Mouse (Mus musculus) embryonic facial prominence, embryonic 12.5 days (tissue): Measurements from ENCODE around the gene Hspa12b. TPM values are rescaled to one million over a fixed set of nuclear protein-coding genes. Genes with fewer than 3 reads are reported as not detected.

Experiments used
- ATAC-seq: fragments of 200-750 bp; cut with Nextera tagmentation; 2 replicates; pipeline ENCODE4 v1.8.0; 2017; ENCODE audit not compliant: insufficient number of reproducible peaks, insufficient read depth, low FRiP score, low TSS enrichment
- H3K27ac ChIP-seq: fragments of 300-500 bp; sonication (generic); 2 replicates; pipeline ENCODE4 v1.5.1; 2016; ENCODE audit warnings: mild to moderate bottlenecking
- H3K27me3 ChIP-seq: fragments of 300-500 bp; sonication (generic); 2 replicates; pipeline ENCODE4 v1.6.1; 2016; ENCODE audit warnings: mild to moderate bottlenecking, moderate library complexity
- H3K36me3 ChIP-seq: fragments of 300-500 bp; sonication (generic); 2 replicates; pipeline ENCODE4 v1.6.1; 2016; ENCODE audit warnings: mild to moderate bottlenecking
- H3K4me1 ChIP-seq: fragments of 300-500 bp; sonication (generic); 2 replicates; pipeline ENCODE4 v1.6.1; 2016
- H3K4me2 ChIP-seq: fragments of 300-500 bp; sonication (generic); replicated peaks from 2 replicates; pipeline ENCODE4 v1.6.1; 2016; ENCODE audit warnings: mild to moderate bottlenecking, moderate library complexity
- H3K4me3 ChIP-seq: fragments of 300-500 bp; sonication (generic); 2 replicates; pipeline ENCODE4 v1.5.1; 2016; ENCODE audit warnings: mild to moderate bottlenecking
- H3K9ac ChIP-seq: fragments of 300-500 bp; sonication (generic); 2 replicates; pipeline ENCODE4 v1.6.1; 2016; ENCODE audit warnings: mild to moderate bottlenecking, moderate library complexity
- H3K9me3 ChIP-seq: fragments of 300-500 bp; sonication (generic); 2 replicates; pipeline ENCODE4 v1.6.1; 2016; ENCODE audit warnings: mild to moderate bottlenecking, moderate library complexity
- whole genome bisulfite sequencing: fragments of 180-500 bp; shearing (Covaris S2); methylation state at CpG from one replicate; pipeline ENCODE4 v1.1.7; 2016; 5-methylcytosine and 5-hydroxymethylcytosine counted together
- polyA plus RNA-seq: library from polyadenylated mRNA; unstranded; fragments of >200 nt; fragmentation: Nextera tagmentation; extraction: Ambion mirVana; gene quantifications from 2 replicates; pipeline ENCODE4 v1.2.1, GENCODE M21; 2016

Gene Hspa12b
- polyA plus RNA-seq, 1 experiment from 2014 or later, result 17.7 TPM

GRCm38 (mm10) chr2:131132111-131132888 is 5.2 kb downstream of the Hspa12b start:
- 78% methylated on average over 10 of the region's 10 CpGs for WGBS
- Histone ChIP-seq H3K4me1 (peaks cover 29% of the 10 kb centered on the region), H3K4me2 (no peak overlapping the region), H3K9ac (no peak overlapping the region), H3K36me3 (peaks cover 33% of the 10 kb centered on the region), H3K27ac (no peak overlapping the region), H3K27me3 (no peaks in the 10 kb centered on the region), H3K4me3 (no peak overlapping the region), H3K9me3 (no peaks in the 10 kb centered on the region)
- ATAC-seq, result no peak

DNA sequence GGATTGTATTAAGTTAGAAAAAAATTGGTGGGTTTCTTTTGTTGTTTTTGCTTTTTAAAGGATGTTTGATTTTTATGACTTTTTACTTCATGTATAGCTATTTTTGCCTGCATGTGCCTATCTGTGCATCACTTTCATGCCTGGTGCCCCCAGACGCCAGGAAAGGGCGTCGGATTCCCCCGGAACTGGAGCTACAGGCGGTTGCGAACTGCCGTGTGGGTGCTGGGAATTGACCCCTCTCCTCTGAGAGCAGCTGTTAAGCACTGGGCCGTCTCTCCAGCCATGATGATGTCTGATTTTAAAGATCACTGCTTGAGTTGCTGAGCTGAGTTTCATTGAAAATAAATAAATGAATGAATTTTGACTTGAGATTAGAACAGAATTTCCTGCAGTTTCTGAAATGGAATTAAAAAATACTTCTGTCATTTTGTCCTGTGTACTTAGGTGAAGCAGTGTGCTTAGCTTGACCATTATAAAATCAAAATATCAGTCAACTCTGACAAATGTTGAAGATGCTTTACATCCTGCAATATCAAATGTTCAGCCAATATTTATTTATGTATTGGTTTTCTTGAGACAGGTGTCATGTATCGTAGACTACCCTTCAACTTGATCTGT is 6.0 kb downstream of the Hspa12b start, which contains the start of gene Gm11037:
Gene Gm11037 (plus strand): TSS at position 568 of the 618 bp plus-strand sequence.
- no peak within 1 kb of the TSS for H3K27ac ChIP-seq
- peaks cover 41% of the 10 kb centered on the region for H3K36me3 ChIP-seq

GRCm38 (mm10) chr2:131134381-131134780 is 7.3 kb downstream of the Hspa12b start:
- no peaks in the 10 kb centered on the region for H3K9me3 ChIP-seq
- peaks cover 15% of the 10 kb centered on the region for H3K4me1 ChIP-seq
- WGBS, result 75% methylated on average over 1 of the region's 1 CpGs
- no peak overlapping the region for H3K9ac ChIP-seq
- peak overlapping the region; percentile 51; the same call in 1 of the 2 replicates for H3K27ac ChIP-seq
- H3K27me3 ChIP-seq, result no peaks in the 10 kb centered on the region
- H3K4me2 ChIP-seq, result no peak overlapping the region
- ATAC-seq, result no peak
- H3K36me3 ChIP-seq, result peaks cover 53% of the 10 kb centered on the region
- no peak overlapping the region for H3K4me3 ChIP-seq

More for the DNA sequence above, 6.0 kb downstream of the Hspa12b start, which contains the start of gene Gm11037:
- Histone ChIP-seq H3K4me1 (peaks cover 27% of the 10 kb centered on the region), H3K9ac (no peak within 1 kb of the TSS), H3K4me3 (no peak within 1 kb of the TSS), H3K9me3 (no peaks in the 10 kb centered on the region), H3K4me2 (no peak within 1 kb of the TSS), H3K27me3 (no peaks in the 10 kb centered on the region)
- 72% methylated on average over 9 of the region's 9 CpGs for WGBS
- ATAC-seq, result no peak

- Histone ChIP-seq H3K4me3 (no peak overlapping the region), H3K27me3 (no peaks in the 10 kb centered on the region), H3K4me2 (no peak overlapping the region), H3K4me1 (peaks cover 15% of the 10 kb centered on the region), H3K27ac (peak overlapping the region; percentile 51; the same call in 1 of the 2 replicates), H3K9me3 (no peaks in the 10 kb centered on the region), H3K9ac (no peak overlapping the region), H3K36me3 (peaks cover 58% of the 10 kb centered on the region)
- 76% methylated on average over 8 of the region's 8 CpGs for WGBS
- no peak for ATAC-seq
Measured at GRCm38 (mm10) chr2:131134826-131135400, 7.8 kb downstream of the Hspa12b start.

DNA sequence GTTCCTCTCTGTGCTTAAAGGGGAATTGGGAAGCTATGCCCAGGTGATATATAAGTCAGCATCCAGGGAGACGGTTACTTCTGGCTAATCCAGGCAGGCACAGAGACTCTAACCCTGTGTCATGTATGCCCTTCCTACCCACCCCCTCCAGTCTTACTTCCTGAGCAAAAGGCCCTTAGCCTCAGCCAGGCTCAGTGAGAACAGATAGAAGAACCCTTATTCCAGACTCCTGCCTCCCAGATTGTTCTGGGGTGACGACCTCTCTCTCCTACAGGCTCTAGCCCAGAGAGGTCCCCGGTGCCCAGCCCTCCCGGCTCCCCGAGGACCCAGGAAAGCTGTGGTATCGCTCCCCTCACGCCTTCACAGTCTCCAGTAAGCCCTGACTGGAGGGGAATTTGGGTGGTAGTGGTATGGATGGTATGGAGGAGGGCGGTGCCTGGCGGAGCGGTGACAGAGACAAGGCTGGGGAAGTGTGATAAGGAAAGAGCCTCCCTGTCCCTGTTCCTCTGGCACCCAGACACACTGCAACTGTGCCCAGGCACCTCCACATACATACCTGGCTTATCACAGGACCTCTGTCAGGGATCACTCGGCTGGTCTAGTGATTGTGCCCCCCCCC is 8.6 kb downstream of the Hspa12b start:
- Histone ChIP-seq H3K9ac (no peak overlapping the region), H3K36me3 (peaks cover 64% of the 10 kb centered on the region)
- ATAC-seq, result 0 out of 2 replicates have a peak, but pooled peaks have one; percentile 23

GRCm38 (mm10) chr2:131138296-131138695 is 11.2 kb downstream of the Hspa12b start:
- Histone ChIP-seq H3K4me1 (peaks cover 7% of the 10 kb centered on the region; the same call in 1 of the 2 replicates), H3K27me3 (no peaks in the 10 kb centered on the region), H3K36me3 (peaks cover 86% of the 10 kb centered on the region), H3K4me2 (no peak overlapping the region), H3K9ac (no peak overlapping the region), H3K27ac (no peak overlapping the region), H3K4me3 (no peak overlapping the region), H3K9me3 (no peaks in the 10 kb centered on the region)
- no peak for ATAC-seq
- 80% methylated on average over 4 of the region's 4 CpGs for WGBS

More for the DNA sequence above, 8.6 kb downstream of the Hspa12b start:
- 68% methylated on average over 11 of the region's 11 CpGs for WGBS
- Histone ChIP-seq H3K27ac (no peak overlapping the region), H3K9me3 (no peaks in the 10 kb centered on the region), H3K4me1 (peaks cover 15% of the 10 kb centered on the region), H3K4me2 (no peak overlapping the region), H3K27me3 (no peaks in the 10 kb centered on the region), H3K4me3 (no peak overlapping the region)

DNA sequence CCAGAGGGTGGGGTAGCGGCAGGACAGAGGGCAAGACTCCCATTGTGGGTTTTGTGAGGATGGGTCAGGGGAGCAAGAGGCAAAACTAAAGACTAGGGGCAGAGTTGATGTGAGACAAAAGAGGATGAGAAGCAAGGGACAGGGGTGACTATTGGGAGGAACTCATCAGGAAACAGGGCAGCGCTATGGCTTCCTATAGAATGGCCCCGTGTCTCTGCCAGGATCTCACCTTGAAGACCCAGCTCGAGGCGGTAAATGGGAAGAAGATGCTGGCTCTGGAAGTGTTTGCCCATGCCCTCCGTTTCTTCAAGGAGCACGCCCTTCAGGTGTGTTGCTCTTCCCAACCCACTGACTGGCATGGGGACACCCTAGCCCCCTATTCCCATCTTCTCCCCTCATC is 11.7 kb downstream of the Hspa12b start:
- H3K36me3 ChIP-seq, result peaks cover 91% of the 10 kb centered on the region
- H3K27ac ChIP-seq, result no peak overlapping the region
- ATAC-seq, result no peak
- no peak overlapping the region for H3K9ac ChIP-seq
- H3K4me1 ChIP-seq, result peaks cover 7% of the 10 kb centered on the region; the same call in 1 of the 2 replicates
- H3K4me3 ChIP-seq, result no peak overlapping the region
- H3K4me2 ChIP-seq, result no peak overlapping the region
- no peaks in the 10 kb centered on the region for H3K27me3 ChIP-seq
- H3K9me3 ChIP-seq, result no peaks in the 10 kb centered on the region
- 94% methylated on average over 7 of the region's 7 CpGs for WGBS

DNA sequence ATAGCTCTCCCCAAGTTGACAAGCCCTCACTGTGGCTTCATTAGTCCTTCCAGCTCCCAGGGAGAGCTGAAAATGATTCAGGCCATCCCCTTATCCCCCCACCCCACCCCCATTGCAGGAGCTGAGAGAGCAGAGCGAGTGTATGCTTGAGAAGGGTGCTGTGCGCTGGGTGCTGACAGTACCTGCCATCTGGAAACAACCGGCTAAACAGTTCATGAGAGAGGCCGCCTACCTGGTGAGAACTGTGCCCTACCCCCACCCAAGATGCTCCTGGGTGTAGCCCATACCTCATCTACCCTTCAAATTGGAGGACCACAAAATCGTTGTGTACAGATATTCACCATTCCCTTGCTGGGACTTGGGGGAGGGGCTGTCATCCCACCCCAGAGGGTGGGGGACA is 12.2 kb downstream of the Hspa12b start:
- peaks cover 89% of the 10 kb centered on the region for H3K36me3 ChIP-seq
- H3K4me2 ChIP-seq, result no peak overlapping the region
- H3K4me3 ChIP-seq, result no peak overlapping the region
- H3K4me1 ChIP-seq, result peaks cover 7% of the 10 kb centered on the region; the same call in 1 of the 2 replicates
- H3K27me3 ChIP-seq, result no peaks in the 10 kb centered on the region
- H3K27ac ChIP-seq, result no peak overlapping the region
- ATAC-seq, result no peak
- H3K9ac ChIP-seq, result no peak overlapping the region
- WGBS, result 89% methylated on average over 5 of the region's 5 CpGs
- no peaks in the 10 kb centered on the region for H3K9me3 ChIP-seq

GRCm38 (mm10) chr2:131139886-131140532 is 12.9 kb downstream of the Hspa12b start:
- H3K4me1 ChIP-seq, result peaks cover 3% of the 10 kb centered on the region; the same call in 1 of the 2 replicates
- no peak overlapping the region for H3K4me3 ChIP-seq
- no peak overlapping the region for H3K9ac ChIP-seq
- 42% methylated on average over 5 of the region's 5 CpGs for WGBS
- no peak overlapping the region for H3K27ac ChIP-seq
- ATAC-seq, result no peak
- H3K9me3 ChIP-seq, result no peaks in the 10 kb centered on the region
- no peaks in the 10 kb centered on the region for H3K27me3 ChIP-seq
- H3K4me2 ChIP-seq, result no peak overlapping the region
- H3K36me3 ChIP-seq, result peaks cover 89% of the 10 kb centered on the region

DNA sequence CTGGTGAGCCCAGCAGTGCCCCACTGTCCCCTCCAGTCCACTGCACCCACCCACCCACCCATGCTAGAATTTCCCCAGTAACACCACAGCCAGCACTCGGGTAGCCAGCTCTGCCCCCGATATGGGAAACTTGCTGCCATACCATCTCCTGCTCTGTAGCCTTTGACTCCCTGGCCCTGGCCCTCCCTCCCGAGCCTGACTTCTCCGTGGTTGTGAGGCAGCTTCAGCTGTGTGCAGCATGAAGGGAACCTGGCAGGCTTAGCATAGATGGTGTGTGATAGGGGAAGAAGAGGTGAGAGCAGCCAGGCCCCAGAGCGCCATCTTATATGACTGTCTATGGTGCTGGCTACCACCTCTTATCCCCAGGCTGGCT is 13.4 kb downstream of the Hspa12b start:
- Histone ChIP-seq H3K4me1 (no peaks in the 10 kb centered on the region), H3K27me3 (no peaks in the 10 kb centered on the region), H3K4me2 (no peak overlapping the region), H3K9me3 (no peaks in the 10 kb centered on the region), H3K36me3 (peaks cover 90% of the 10 kb centered on the region), H3K27ac (no peak overlapping the region), H3K4me3 (no peak overlapping the region), H3K9ac (no peak overlapping the region)
- no peak for ATAC-seq
- WGBS, result 67% methylated on average over 5 of the region's 5 CpGs

DNA sequence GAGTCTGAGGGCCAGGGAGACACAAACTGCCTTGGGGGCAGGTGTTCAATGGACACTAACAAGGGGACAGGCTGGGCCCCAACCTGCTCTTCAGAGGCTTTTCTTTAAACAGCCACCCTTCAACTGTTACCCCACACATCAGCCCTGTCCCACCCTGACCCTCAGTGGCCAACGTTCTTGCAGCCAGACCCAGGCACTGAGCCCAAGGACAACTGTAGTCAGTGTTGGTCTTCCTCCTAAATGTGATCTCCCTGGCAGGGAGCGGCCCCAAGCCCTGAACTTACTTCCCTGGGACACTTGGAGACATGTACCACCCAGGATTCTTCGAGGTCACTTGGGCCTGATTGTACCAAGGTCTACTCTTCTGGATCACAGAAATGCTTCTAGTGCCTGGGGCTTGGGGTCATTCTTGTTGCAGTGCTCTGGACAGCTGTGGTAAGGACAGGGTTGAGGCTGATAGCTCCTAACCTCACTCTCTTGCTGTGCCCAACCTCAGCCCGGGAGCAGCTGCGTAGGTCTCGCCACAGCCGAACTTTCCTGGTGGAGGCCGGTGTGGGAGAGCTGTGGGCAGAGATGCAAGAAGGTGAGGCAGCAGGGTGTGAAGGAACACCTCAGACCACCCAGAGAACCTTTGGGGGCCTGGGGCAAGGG is 14.4 kb downstream of the Hspa12b start:
- Histone ChIP-seq H3K4me1 (no peaks in the 10 kb centered on the region), H3K36me3 (peaks cover 92% of the 10 kb centered on the region), H3K9me3 (no peaks in the 10 kb centered on the region), H3K4me3 (no peak overlapping the region), H3K4me2 (no peak overlapping the region), H3K27ac (no peak overlapping the region), H3K9ac (no peak overlapping the region), H3K27me3 (no peaks in the 10 kb centered on the region)
- ATAC-seq, result no peak
- 81% methylated on average over 8 of the region's 8 CpGs for WGBS
